Mouse (Mus musculus) ES-Bruce4 (cell line): ENCODE measurements around the gene Lrsam1.

Source experiments
- CTCF ChIP-seq: IDR thresholded peaks from one replicate; pipeline ENCODE4 v1.8.1; 2011; ENCODE audit warnings: low read depth, low read length
- EP300 ChIP-seq: IDR thresholded peaks from 2 replicates; pipeline ENCODE4 v1.6.1; 2011; ENCODE audit warnings: low read depth, low read length; ENCODE audit not compliant: insufficient read depth
- POLR2A ChIP-seq: IDR thresholded peaks from one replicate; pipeline ENCODE4 v1.8.1; 2011; ENCODE audit warnings: low read length; ENCODE audit not compliant: insufficient read depth

DNA sequence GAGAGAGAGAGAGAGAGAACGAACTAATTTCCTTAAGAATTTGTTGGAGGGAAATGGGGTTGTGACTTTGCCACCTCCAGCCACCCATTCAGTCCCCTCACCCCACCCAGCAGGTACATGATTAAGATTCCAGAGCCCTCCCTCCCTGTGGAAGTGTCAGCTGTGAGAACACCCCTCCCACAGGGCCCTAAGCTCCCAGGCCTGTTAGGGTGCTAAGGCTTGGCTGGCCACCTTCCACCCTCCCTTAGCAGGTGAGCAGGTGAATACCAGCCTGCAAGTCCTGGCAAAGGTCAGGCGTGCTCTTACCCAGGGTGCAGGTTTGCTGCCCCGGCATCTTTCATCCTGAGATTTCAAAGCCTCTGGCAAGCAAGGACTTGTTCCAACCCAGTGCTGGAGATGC is 83.0 kb downstream of the Lrsam1 start:
- TF ChIP-seq POLR2A (no peak), EP300 (no peak), CTCF (no peak)
